ENCODE assay signal across 15 mouse cellular contexts in genomic region chr13:49367657-49368440, GRCm38 (mm10). TPM values are rescaled to one million over a fixed set of nuclear protein-coding genes. Genes with fewer than 3 reads are reported as not detected.
DNase-seq lines count a peak whose midpoint lies in the region; ATAC-seq and TF ChIP-seq lines count a peak whose summit lies in the region.
"Had no signal": no experiment of that assay in that cellular context is flagged by ENCODE, and none has a peak within 500 bp of the region (broad histone marks: within the 10 kb centered on the region; RNA-seq: fewer than 3 reads in every experiment).

No protein-coding gene starts in this region.

- 88% methylated on average over 4 of the region's 4 CpGs for WGBS in forebrain, embryonic 11.5 days
- WGBS in forebrain, embryonic 15.5 days, result 81% methylated on average over 4 of the region's 4 CpGs
- 58% methylated on average over 4 of the region's 4 CpGs for WGBS in heart, postnatal 0 days
- 66% methylated on average over 4 of the region's 4 CpGs for WGBS in lung, postnatal 0 days

- TF ChIP-seq EP300 in heart, postnatal 0 days (IDR thresholded peaks at IDR 0.05; ENCODE audit: low read depth), result no peak
- no peak for TF ChIP-seq EP300 in lung, postnatal 0 days (IDR thresholded peaks at IDR 0.05)

- intact Hi-C loops in heart, postnatal 36 days (cut with DNase I), result loop anchor here (2.0 kb wide), 1 partner anchor 23 kb away; no protein-coding TSS in a partner anchor

- H3K9me3 ChIP-seq in forebrain, embryonic 11.5 days (ENCODE audit: control insufficient read depth, low read length), result no peaks in the 10 kb centered on the region
- H3K9me3 ChIP-seq in forebrain, embryonic 15.5 days, result no peaks in the 10 kb centered on the region
- H3K9me3 ChIP-seq in heart, postnatal 0 days (replicated peaks; ENCODE audit: control insufficient read depth, low read length), result no peaks in the 10 kb centered on the region
- H3K9me3 ChIP-seq in lung, postnatal 0 days (ENCODE audit: low read length), result no peaks in the 10 kb centered on the region
- H3K9me3 ChIP-seq: midbrain, embryonic 10.5 days; neural tube, embryonic 13.5 days had no signal

- ATAC-seq in forebrain, embryonic 11.5 days (replicated peaks; ENCODE audit: low FRiP score), result no peak
- ATAC-seq in forebrain, embryonic 15.5 days (replicated peaks), result no peak
- no peak for ATAC-seq in heart, postnatal 0 days (ENCODE audit: insufficient read depth, low read depth)
- ATAC-seq in lung, postnatal 0 days, result no peak
- ATAC-seq in megakaryocyte progenitor cell, adult 5-6 weeks (replicated peaks; ENCODE audit: poor library complexity), result no peak
- ATAC-seq: inflammation-experienced regulatory T-cells, adult 6 months had no signal

- H3K4me3 ChIP-seq in forebrain, embryonic 11.5 days (ENCODE audit: low read depth, low read length), result no peak overlapping the region
- H3K4me3 ChIP-seq in forebrain, embryonic 15.5 days, result no peak overlapping the region
- H3K4me3 ChIP-seq in heart, postnatal 0 days (ENCODE audit: low read depth, low read length), result no peak overlapping the region
- no peak overlapping the region for H3K4me3 ChIP-seq in lung, postnatal 0 days (ENCODE audit: low read depth, low read length)
- H3K4me3 ChIP-seq: midbrain, embryonic 10.5 days; neural tube, embryonic 13.5 days had no signal

- peak; percentile 43 for DNase-seq in forebrain, embryonic 11.5 days (ENCODE audit: low spot score)
- peak; percentile 43 for DNase-seq in heart, postnatal 0 days (ENCODE audit: low spot score)
- DNase-seq in heart, postnatal 36 days, result no peak
- DNase-seq in lung, postnatal 0 days (ENCODE audit: low spot score), result no peak
- no peak for DNase-seq in lung, postnatal 25 days (ENCODE audit: low spot score)
- peak; percentile 90 for DNase-seq in fat pad, adult 2 months (ENCODE audit: extremely low read depth, low read depth, low spot score)
- DNase-seq: adrenal gland, postnatal 36 days; cerebellum, adult 8-10 months; liver; thymus, postnatal 25 days had no signal

- no peaks in the 10 kb centered on the region for H3K4me1 ChIP-seq in forebrain, embryonic 11.5 days (replicated peaks; ENCODE audit: control insufficient read depth, insufficient read depth, low read length)
- peaks cover 9% of the 10 kb centered on the region; the same call in 1 of the 2 replicates for H3K4me1 ChIP-seq in forebrain, embryonic 15.5 days
- peaks cover 55% of the 10 kb centered on the region for H3K4me1 ChIP-seq in heart, postnatal 0 days (ENCODE audit: control insufficient read depth, insufficient read depth)
- peaks cover 18% of the 10 kb centered on the region; the same call in 1 of the 2 replicates for H3K4me1 ChIP-seq in lung, postnatal 0 days (ENCODE audit: insufficient read depth, low read depth, low read length)

- no peaks in the 10 kb centered on the region for H3K27me3 ChIP-seq in forebrain, embryonic 11.5 days (ENCODE audit: control insufficient read depth, insufficient read depth, low read length)
- H3K27me3 ChIP-seq in forebrain, embryonic 15.5 days, result no peaks in the 10 kb centered on the region
- no peaks in the 10 kb centered on the region for H3K27me3 ChIP-seq in heart, postnatal 0 days (ENCODE audit: control insufficient read depth, insufficient read depth, low read length)
- no peaks in the 10 kb centered on the region for H3K27me3 ChIP-seq in lung, postnatal 0 days (replicated peaks; ENCODE audit: insufficient read depth, low read length)
- H3K27me3 ChIP-seq: neural tube, embryonic 13.5 days had no signal

- no peak overlapping the region for H3K4me2 ChIP-seq in forebrain, embryonic 11.5 days (ENCODE audit: low read depth, low read length, severe bottlenecking)
- H3K4me2 ChIP-seq in forebrain, embryonic 15.5 days (replicated peaks), result no peak overlapping the region
- no peak overlapping the region for H3K4me2 ChIP-seq in heart, postnatal 0 days (ENCODE audit: low read depth, low read length)
- no peak overlapping the region for H3K4me2 ChIP-seq in lung, postnatal 0 days (replicated peaks; ENCODE audit: low read depth, low read length)
- H3K4me2 ChIP-seq: neural tube, embryonic 13.5 days had no signal

- no peak overlapping the region for H3K9ac ChIP-seq in forebrain, embryonic 11.5 days (ENCODE audit: low read length)
- H3K9ac ChIP-seq in forebrain, embryonic 15.5 days (replicated peaks), result no peak overlapping the region
- 0 out of 2 replicates have a peak overlapping the region, but pooled peaks have one; percentile 18 for H3K9ac ChIP-seq in heart, postnatal 0 days (replicated peaks; ENCODE audit: low read depth, low read length)
- no peak overlapping the region for H3K9ac ChIP-seq in lung, postnatal 0 days (replicated peaks; ENCODE audit: low read depth)
- H3K9ac ChIP-seq: neural tube, embryonic 13.5 days had no signal

- no peak overlapping the region for H3K27ac ChIP-seq in forebrain, embryonic 11.5 days (ENCODE audit: low read depth, low read length)
- H3K27ac ChIP-seq in forebrain, embryonic 15.5 days (replicated peaks), result no peak overlapping the region
- peak overlapping the region; percentile 24; the same call in 1 of the 2 replicates for H3K27ac ChIP-seq in heart, postnatal 0 days (ENCODE audit: low read depth)
- no peak overlapping the region for H3K27ac ChIP-seq in lung, postnatal 0 days (ENCODE audit: low read length)
- H3K27ac ChIP-seq: neural tube, embryonic 13.5 days had no signal

- TF ChIP-seq CTCF in heart, postnatal 0 days (IDR thresholded peaks at IDR 0.05; ENCODE audit: low read depth), result peak; percentile 53
- peak; percentile 47 for TF ChIP-seq CTCF in lung, postnatal 0 days (IDR thresholded peaks at IDR 0.05)

- no peaks in the 10 kb centered on the region for H3K36me3 ChIP-seq in forebrain, embryonic 11.5 days (ENCODE audit: control insufficient read depth, insufficient read depth, low read length)
- H3K36me3 ChIP-seq in forebrain, embryonic 15.5 days, result peaks cover 10% of the 10 kb centered on the region
- H3K36me3 ChIP-seq in heart, postnatal 0 days (replicated peaks; ENCODE audit: control insufficient read depth, insufficient read depth, low read length), result peaks cover 10% of the 10 kb centered on the region; the same call in 1 of the 2 replicates
- no peaks in the 10 kb centered on the region for H3K36me3 ChIP-seq in lung, postnatal 0 days (ENCODE audit: insufficient read depth, low read length)

RNA-seq across cellular contexts. Expression of gene Bicd2, which starts 26.5 kb away (rescaled TPM):
- polyA plus RNA-seq in forebrain, embryonic 11.5 days (2014; fragmentation: Nextera tagmentation; extraction: Ambion mirVana), result 35.7 and 38.5 TPM in 2 replicates
- 26.4 and 27.1 TPM in 2 replicates for polyA plus RNA-seq in forebrain, embryonic 15.5 days (2015; fragmentation: Nextera tagmentation; extraction: Ambion mirVana)
- total RNA-seq in heart, postnatal 0 days (2014; rRNA removed; ENCODE audit: low replicate concordance), result 54.2 and 62.6 TPM in 2 replicates
- 43.5 and 45.4 TPM in 2 replicates for polyA plus RNA-seq in heart, postnatal 0 days (2015; fragmentation: Nextera tagmentation; extraction: Ambion mirVana)
- 10 to 100 TPM; 73.4 to 79.7 TPM for total RNA-seq in heart, postnatal 36 days (2021)
- 32.5 and 40.2 TPM in 2 replicates for polyA plus RNA-seq in lung, postnatal 0 days (2015; fragmentation: Nextera tagmentation; extraction: Ambion mirVana)
- 9.7 and 10.9 TPM in 2 replicates for total RNA-seq in megakaryocyte progenitor cell, adult 5-6 weeks (2015)
- total RNA-seq in megakaryocyte progenitor cell, adult 5-6 weeks (2017), result 17.1 and 21.5 TPM in 2 replicates

RNA-seq across cellular contexts. Expression of gene Fgd3, which starts 47.7 kb away (rescaled TPM):
- polyA plus RNA-seq in forebrain, embryonic 11.5 days (2014; fragmentation: Nextera tagmentation; extraction: Ambion mirVana), result 1.7 and 2.1 TPM in 2 replicates
- polyA plus RNA-seq in forebrain, embryonic 15.5 days (2015; fragmentation: Nextera tagmentation; extraction: Ambion mirVana), result 3.4 and 3.9 TPM in 2 replicates
- total RNA-seq in heart, postnatal 0 days (2014; rRNA removed; ENCODE audit: low replicate concordance), result 0.93 and 1.6 TPM in 2 replicates
- 0.04 and 0.05 TPM in 2 replicates for polyA plus RNA-seq in heart, postnatal 0 days (2015; fragmentation: Nextera tagmentation; extraction: Ambion mirVana)
- 1 to 10 TPM in 1 of 2 experiments, under 1 TPM in 1; 0.64 to 1.2 TPM for total RNA-seq in heart, postnatal 36 days (2021)
- 0.37 and 0.56 TPM in 2 replicates for polyA plus RNA-seq in lung, postnatal 0 days (2015; fragmentation: Nextera tagmentation; extraction: Ambion mirVana)
- 3.4 and 4.1 TPM in 2 replicates for total RNA-seq in megakaryocyte progenitor cell, adult 5-6 weeks (2015)
- 8.6 and 9.3 TPM in 2 replicates for total RNA-seq in megakaryocyte progenitor cell, adult 5-6 weeks (2017)

RNA-seq across cellular contexts. Expression of gene Ippk, which starts 53.2 kb away (rescaled TPM):
- polyA plus RNA-seq in forebrain, embryonic 11.5 days (2014; fragmentation: Nextera tagmentation; extraction: Ambion mirVana), result 16.6 and 16.9 TPM in 2 replicates
- 15.1 and 15.9 TPM in 2 replicates for polyA plus RNA-seq in forebrain, embryonic 15.5 days (2015; fragmentation: Nextera tagmentation; extraction: Ambion mirVana)
- total RNA-seq in heart, postnatal 0 days (2014; rRNA removed; ENCODE audit: low replicate concordance), result 8.0 and 22.3 TPM in 2 replicates
- 8.2 and 9.3 TPM in 2 replicates for polyA plus RNA-seq in heart, postnatal 0 days (2015; fragmentation: Nextera tagmentation; extraction: Ambion mirVana)
- 1 to 10 TPM; 6.5 TPM for total RNA-seq in heart, postnatal 36 days (2021)
- 12.0 and 12.6 TPM in 2 replicates for polyA plus RNA-seq in lung, postnatal 0 days (2015; fragmentation: Nextera tagmentation; extraction: Ambion mirVana)
- 4.6 and 5.1 TPM in 2 replicates for total RNA-seq in megakaryocyte progenitor cell, adult 5-6 weeks (2015)
- 12.1 and 15.3 TPM in 2 replicates for total RNA-seq in megakaryocyte progenitor cell, adult 5-6 weeks (2017)

Comparison
In these comparisons a context has a peak if more than half of its experiments do, and no peak if none do; other contexts are left out.
1. DNase-seq: peak in forebrain, embryonic 11.5 days (single experiment), heart, postnatal 0 days (single experiment) and fat pad, adult 2 months (single experiment); none in heart, postnatal 36 days (0 of 2), lung, postnatal 0 days (single experiment) and lung, postnatal 25 days (single experiment).